Mouse (Mus musculus) kidney, postnatal 0 days (tissue): ENCODE measurements around the gene Calu. TPM values are rescaled to one million over a fixed set of nuclear protein-coding genes. Genes with fewer than 3 reads are reported as not detected.
"Not testable (repeated sequence)": the region's sequence is repeated elsewhere in the genome, so short reads cannot be mapped to it uniquely, and the experiment has no call there.

ENCODE experiments used
- ATAC-seq: fragments of 200-750 bp; cut with Nextera tagmentation; replicated peaks from 2 replicates; pipeline ENCODE4 v1.8.0; 2017; ENCODE audit warnings: low read depth, moderate number of reproducible peaks, moderate TSS enrichment, moderate library complexity; ENCODE audit not compliant: low FRiP score
- DNase-seq: peaks from one replicate; pipeline ENCODE4 v3.0.0-alpha.2; 2016; ENCODE audit warnings: low spot score
- H3K27ac ChIP-seq: fragments of 300-500 bp; sonication (generic); 2 replicates; pipeline ENCODE4 v1.5.1; 2014; ENCODE audit warnings: mild to moderate bottlenecking
- H3K27me3 ChIP-seq: fragments of 300-500 bp; sonication (generic); 2 replicates; pipeline ENCODE4 v1.6.1; 2014; ENCODE audit warnings: low read length, mixed read lengths; ENCODE audit not compliant: insufficient read depth
- H3K36me3 ChIP-seq: fragments of 300-500 bp; sonication (generic); 2 replicates; pipeline ENCODE4 v1.6.1; 2014; ENCODE audit warnings: low read length, mixed read lengths; ENCODE audit not compliant: insufficient read depth
- H3K4me1 ChIP-seq: fragments of 300-500 bp; sonication (generic); replicated peaks from 2 replicates; pipeline ENCODE4 v1.6.1; 2014; ENCODE audit warnings: antibody characterized with exemption, low read length, mixed read lengths; ENCODE audit not compliant: insufficient read depth
- H3K4me2 ChIP-seq: fragments of 300-500 bp; sonication (generic); 2 replicates; pipeline ENCODE4 v1.6.1; 2014; ENCODE audit warnings: mild to moderate bottlenecking, low read length, moderate library complexity, mixed read lengths
- H3K4me3 ChIP-seq: fragments of 300-500 bp; sonication (generic); replicated peaks from 2 replicates; pipeline ENCODE4 v1.5.1; 2014; ENCODE audit warnings: low read depth, low read length
- H3K9ac ChIP-seq: fragments of 300-500 bp; sonication (generic); 2 replicates; pipeline ENCODE4 v1.6.1; 2014; ENCODE audit warnings: low read depth, low read length
- H3K9me3 ChIP-seq: fragments of 300-500 bp; sonication (generic); replicated peaks from 2 replicates; pipeline ENCODE4 v1.6.1; 2016; ENCODE audit warnings: low read length, inconsistent platforms, mixed read lengths
- CTCF ChIP-seq: IDR thresholded peaks from 2 replicates; pipeline ENCODE4 v1.5.1; 2016; ENCODE audit warnings: antibody characterized with exemption, low read depth, mild to moderate bottlenecking, moderate library complexity
- WGBS: fragments of 180-500 bp; shearing (Covaris S2); extraction: QIAGEN DNeasy Blood & Tissue Kit; methylation state at CpG from one replicate; pipeline ENCODE4 v1.1.7; 2014; 5-methylcytosine and 5-hydroxymethylcytosine counted together
- polyA plus RNA-seq: library from polyadenylated mRNA; unstranded; fragments of >200 nt; fragmentation: Nextera tagmentation; extraction: Ambion mirVana; gene quantifications from 2 replicates; pipeline ENCODE4 v1.2.1, GENCODE M21; 2015

The Calu gene
- polyA plus RNA-seq, 1 experiment from 2014 or later: 271 TPM

DNA sequence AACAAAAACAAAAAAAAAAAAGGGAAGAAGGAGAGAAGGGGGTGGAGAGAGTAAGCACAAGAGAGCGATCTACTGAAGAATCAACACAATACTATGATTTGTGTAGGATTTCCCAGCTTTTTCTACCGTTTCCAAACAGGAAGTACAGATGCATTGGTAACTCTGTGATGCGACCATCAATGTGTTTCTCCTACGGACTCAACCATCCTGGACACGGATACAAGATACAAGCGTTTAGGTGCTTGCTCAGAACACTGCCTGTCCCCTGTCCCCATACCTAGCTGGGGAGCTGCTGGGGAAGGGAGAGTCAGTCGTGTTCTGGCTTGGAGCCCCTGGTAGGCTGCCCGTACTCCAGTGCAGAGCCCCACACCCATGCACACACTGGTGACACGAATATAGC lies 41.6 kb downstream of the Calu start:
- DNase-seq: no peak
- no peaks in the 10 kb centered on the region for H3K27me3 ChIP-seq
- no peaks in the 10 kb centered on the region for H3K36me3 ChIP-seq
- 0 out of 2 replicates have a peak, but pooled peaks cover 5% of the 10 kb centered on the region for H3K4me1 ChIP-seq
- H3K4me2 ChIP-seq: no peak overlapping the region
- 53% methylated on average over 9 of the region's 9 CpGs for WGBS
- no peaks in the 10 kb centered on the region for H3K9me3 ChIP-seq
- no peak for ATAC-seq
- H3K9ac ChIP-seq: no peak overlapping the region
- TF ChIP-seq CTCF: no peak
- no peak overlapping the region for H3K4me3 ChIP-seq
- H3K27ac ChIP-seq: no peak overlapping the region

DNA sequence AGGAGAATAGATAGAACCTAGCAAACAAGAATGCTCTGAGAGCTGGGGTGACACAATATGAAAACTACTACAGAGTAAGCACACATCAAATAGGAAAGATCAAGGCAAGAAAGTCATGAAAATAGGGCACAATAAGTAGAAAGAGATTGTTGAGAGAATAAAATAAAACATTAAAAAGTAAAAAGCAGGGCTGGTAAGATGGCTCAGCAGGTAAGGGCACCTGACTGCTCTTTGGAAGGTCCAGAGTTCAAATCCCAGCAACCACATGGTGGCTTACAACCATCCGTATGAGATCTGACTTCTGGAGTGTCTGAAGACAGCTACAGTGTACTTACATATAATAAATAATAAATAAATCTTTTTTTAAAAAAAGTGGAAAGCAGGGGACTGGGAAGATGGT lies 42.6 kb downstream of the Calu start:
- WGBS: 76% methylated on average over 1 of the region's 1 CpGs
- not testable (repeated sequence) for H3K27me3 ChIP-seq, H3K27ac ChIP-seq, H3K9ac ChIP-seq, H3K9me3 ChIP-seq, H3K4me2 ChIP-seq, H3K4me3 ChIP-seq, ATAC-seq, DNase-seq, H3K4me1 ChIP-seq, H3K36me3 ChIP-seq

DNA sequence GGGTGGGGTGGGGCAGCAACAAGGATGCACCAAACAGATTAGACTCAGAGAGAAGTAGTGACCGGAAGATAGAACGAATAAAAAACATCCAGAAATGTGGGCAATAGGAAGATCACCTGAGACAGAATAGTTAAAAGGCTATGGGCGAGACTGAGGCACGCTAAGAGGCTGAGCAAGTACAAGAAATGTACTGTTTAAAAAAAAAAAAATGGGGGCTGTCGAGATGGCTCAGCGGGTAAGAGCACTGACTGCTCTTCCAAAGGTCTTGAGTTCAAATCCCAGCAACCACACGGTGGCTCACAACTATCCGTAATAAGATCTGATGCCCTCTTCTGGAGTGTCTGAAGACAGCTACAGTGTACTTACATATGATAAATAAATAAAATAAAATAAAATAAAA lies 43.4 kb downstream of the Calu start:
- H3K27me3 ChIP-seq, DNase-seq, H3K9ac ChIP-seq, H3K4me3 ChIP-seq, H3K4me1 ChIP-seq, H3K27ac ChIP-seq, H3K4me2 ChIP-seq, H3K9me3 ChIP-seq, ATAC-seq, H3K36me3 ChIP-seq: not testable (repeated sequence)
- whole genome bisulfite sequencing: 75% methylated on average over 8 of the region's 8 CpGs

- 70% methylated on average over 4 of the region's 4 CpGs for WGBS
- no peak overlapping the region for H3K4me3 ChIP-seq
- H3K4me2 ChIP-seq: no peak overlapping the region
- H3K4me1 ChIP-seq: 0 out of 2 replicates have a peak, but pooled peaks cover 5% of the 10 kb centered on the region
- H3K9ac ChIP-seq: no peak overlapping the region
- no peaks in the 10 kb centered on the region for H3K36me3 ChIP-seq
- H3K27ac ChIP-seq: no peak overlapping the region
- no peak for ATAC-seq
- no peaks in the 10 kb centered on the region for H3K27me3 ChIP-seq
- TF ChIP-seq CTCF: peak; percentile 42; the same call in 1 of the 2 replicates
- peak; percentile 33 for DNase-seq
- H3K9me3 ChIP-seq: no peaks in the 10 kb centered on the region
These were observed 43.9 kb downstream of the Calu start for GRCm38 (mm10) chr6:29391802-29392201.

DNA sequence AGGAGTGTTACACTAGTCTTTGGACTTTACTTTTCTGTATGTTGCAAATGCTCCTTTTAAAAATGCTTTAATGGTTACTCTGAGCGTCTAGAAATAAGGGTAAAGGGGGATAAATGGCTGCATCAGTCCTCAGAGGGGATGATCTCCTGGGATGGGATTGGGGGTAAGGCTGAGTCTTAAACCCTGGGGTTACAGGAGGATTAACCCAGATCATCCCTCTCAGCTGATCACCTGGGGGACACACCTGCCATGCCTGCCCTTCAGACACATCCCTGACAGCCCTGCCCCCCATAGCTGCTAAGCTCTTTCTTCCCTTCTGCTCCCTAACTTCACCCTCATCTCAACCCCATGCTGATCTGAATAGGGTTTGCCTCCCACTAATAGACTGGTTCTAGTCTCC lies 46.4 kb downstream of the Calu start:
- DNase-seq (no peak), ATAC-seq (no peak)
- Histone ChIP-seq H3K9ac (no peak overlapping the region), H3K4me2 (no peak overlapping the region), H3K27me3 (no peaks in the 10 kb centered on the region), H3K4me1 (no peaks in the 10 kb centered on the region), H3K9me3 (no peaks in the 10 kb centered on the region), H3K4me3 (no peak overlapping the region), H3K27ac (no peak overlapping the region), H3K36me3 (no peaks in the 10 kb centered on the region)
- no peak for TF ChIP-seq CTCF
- 81% methylated on average over 1 of the region's 1 CpGs for WGBS

DNA sequence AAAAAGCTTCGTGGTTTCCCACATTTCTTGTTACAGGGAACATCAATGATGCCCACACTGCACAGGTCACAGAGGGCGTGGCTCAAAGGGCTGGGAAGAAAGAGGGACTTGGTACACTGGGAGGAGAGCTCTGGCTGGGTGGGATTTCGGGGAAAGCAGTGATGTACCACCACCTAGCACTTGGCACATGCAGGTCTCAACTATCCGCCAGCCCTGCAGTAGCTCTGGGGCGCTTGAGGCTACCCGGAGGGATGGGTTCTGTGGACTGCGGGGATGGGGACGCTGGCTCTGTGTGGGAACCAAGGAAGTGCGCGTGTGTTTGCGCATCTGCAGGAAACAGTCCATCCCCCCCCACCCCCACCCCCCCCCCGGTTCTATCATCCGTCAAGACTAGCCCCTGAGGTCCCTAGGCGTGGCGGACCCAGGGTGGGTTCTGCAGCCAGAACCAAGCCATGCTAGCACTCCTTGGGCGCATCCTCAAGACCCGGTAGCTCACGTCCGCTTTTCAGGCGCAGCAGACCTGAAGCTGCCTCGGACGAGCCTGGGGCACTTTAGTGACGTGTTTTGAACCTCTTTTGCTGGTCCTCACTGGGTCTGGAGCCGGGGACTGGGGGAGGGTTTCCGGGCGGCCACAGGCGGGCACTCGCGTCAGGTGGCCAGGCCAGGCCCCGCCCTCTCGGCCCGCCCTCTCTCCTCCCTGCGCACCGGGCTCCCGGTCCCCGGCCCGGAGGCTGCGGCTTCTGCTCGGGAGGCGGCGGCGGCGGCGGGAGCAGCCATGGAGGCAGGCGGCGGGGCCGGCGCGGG lies 48.2 kb downstream of the Calu start, which contains the start of gene Ccdc136:
Ccdc136 (plus strand) TSS at position 400 of the 804 bp plus-strand sequence.
- peak within 1 kb of the TSS; percentile 92 for H3K4me2 ChIP-seq
- H3K36me3 ChIP-seq: no peaks in the 10 kb centered on the region
- DNase-seq: peak; percentile 73
- TF ChIP-seq CTCF: no peak
- no peak within 1 kb of the TSS for H3K27ac ChIP-seq
- no peaks in the 10 kb centered on the region for H3K4me1 ChIP-seq
- H3K27me3 ChIP-seq: no peaks in the 10 kb centered on the region
- H3K4me3 ChIP-seq: peak within 1 kb of the TSS; percentile 69
- peak; percentile 89 for ATAC-seq
- peak within 1 kb of the TSS; percentile 56 for H3K9ac ChIP-seq
- under 1% methylated on average over 29 of the region's 49 CpGs for WGBS
- no peaks in the 10 kb centered on the region for H3K9me3 ChIP-seq
